Mouse (Mus musculus) stomach, postnatal 0 days (tissue): ENCODE measurements at regions not wholly inside any gene's neighbourhood (a gene's known extent, or its start where the extent isn't known, plus 50 kb on each side); places are given as distances from the start of the nearest gene placed in this dataset.

ENCODE experiments used
- CTCF ChIP-seq: IDR thresholded peaks from 2 replicates; pipeline ENCODE4 v1.5.1; 2016; ENCODE audit warnings: antibody characterized with exemption, low read depth, mild to moderate bottlenecking, moderate library complexity
- EP300 ChIP-seq: optimal IDR thresholded peaks from 2 replicates; pipeline ENCODE3; 2016; ENCODE audit warnings: antibody characterized with exemption

DNA sequence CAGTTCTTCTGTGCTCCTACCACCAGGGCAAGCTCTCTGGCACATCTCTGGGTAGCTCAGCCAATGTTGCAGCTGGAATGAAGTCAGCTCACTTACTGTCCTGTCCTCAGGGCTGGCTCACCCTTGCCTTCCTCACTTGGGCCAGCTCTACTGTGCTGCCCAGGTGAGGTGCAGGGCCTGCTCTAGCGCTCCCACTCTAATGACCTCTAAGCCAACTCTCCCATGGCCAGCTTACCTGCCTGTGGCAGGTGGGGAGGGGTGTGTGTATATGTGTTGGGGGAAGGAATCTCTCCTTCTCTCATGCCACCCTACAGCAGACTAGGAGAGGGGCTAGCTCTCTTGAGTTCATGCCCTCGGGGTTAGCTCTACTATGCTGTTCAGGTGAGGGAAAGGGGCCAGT is 275.6 kb upstream of the Ptger4 start:
- no peak for TF ChIP-seq CTCF
- TF ChIP-seq EP300: no peak
